Mouse (Mus musculus): Measurements from ENCODE around the gene Sec24c. TPM values are rescaled to one million over a fixed set of nuclear protein-coding genes. Genes with fewer than 3 reads are reported as not detected.

Gene Sec24c
- total RNA-seq, 2 experiments from 2014 or later: 102 to 109 TPM

- intact Hi-C loops (cut with DNase I): loop anchor here (10.0 kb wide), 1 partner anchor 291 kb away; no protein-coding TSS in a partner anchor
- DNase-seq (ENCODE audit: extremely low spot score in 1 of 2, low spot score in 2 of 2): peak; percentile 67 to 74
Measured at GRCm38 (mm10) chr14:20724043-20724442, 49.9 kb downstream of the Sec24c start.

GRCm38 (mm10) chr14:20725660-20726339, 51.7 kb downstream of the Sec24c start:
- intact Hi-C loops (cut with DNase I): loop anchor here (10.0 kb wide), 1 partner anchor 289 kb away; no protein-coding TSS in a partner anchor
- DNase-seq (ENCODE audit: extremely low spot score in 1 of 2, low spot score in 2 of 2): no peak

DNA sequence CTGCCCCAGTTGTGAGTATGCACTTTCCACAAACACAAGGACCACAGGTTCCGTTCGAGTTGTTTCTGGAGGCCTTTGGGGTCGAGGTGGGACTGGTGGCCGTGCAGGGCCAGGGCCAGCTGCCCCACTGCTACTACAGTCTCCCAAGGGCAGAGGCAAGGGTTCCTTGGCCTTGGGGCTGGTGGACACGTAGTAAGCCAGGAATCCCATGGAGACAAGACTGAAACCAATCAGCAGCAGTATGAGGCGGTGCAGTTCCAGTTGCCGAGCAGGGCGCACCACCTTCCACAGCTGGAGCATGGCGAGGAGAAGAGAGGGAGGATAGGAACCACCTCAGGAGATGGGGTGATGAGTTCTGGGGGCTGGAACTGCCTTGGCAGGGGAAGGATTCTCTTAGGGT, 55.8 kb downstream of the Sec24c start:
- intact Hi-C loops (cut with DNase I): loop anchor here (5.0 to 10.0 kb wide), 2 partner anchors 142 to 285 kb away; no protein-coding TSS in a partner anchor
- no peak for DNase-seq (ENCODE audit: extremely low spot score in 1 of 2, low spot score in 2 of 2)

DNA sequence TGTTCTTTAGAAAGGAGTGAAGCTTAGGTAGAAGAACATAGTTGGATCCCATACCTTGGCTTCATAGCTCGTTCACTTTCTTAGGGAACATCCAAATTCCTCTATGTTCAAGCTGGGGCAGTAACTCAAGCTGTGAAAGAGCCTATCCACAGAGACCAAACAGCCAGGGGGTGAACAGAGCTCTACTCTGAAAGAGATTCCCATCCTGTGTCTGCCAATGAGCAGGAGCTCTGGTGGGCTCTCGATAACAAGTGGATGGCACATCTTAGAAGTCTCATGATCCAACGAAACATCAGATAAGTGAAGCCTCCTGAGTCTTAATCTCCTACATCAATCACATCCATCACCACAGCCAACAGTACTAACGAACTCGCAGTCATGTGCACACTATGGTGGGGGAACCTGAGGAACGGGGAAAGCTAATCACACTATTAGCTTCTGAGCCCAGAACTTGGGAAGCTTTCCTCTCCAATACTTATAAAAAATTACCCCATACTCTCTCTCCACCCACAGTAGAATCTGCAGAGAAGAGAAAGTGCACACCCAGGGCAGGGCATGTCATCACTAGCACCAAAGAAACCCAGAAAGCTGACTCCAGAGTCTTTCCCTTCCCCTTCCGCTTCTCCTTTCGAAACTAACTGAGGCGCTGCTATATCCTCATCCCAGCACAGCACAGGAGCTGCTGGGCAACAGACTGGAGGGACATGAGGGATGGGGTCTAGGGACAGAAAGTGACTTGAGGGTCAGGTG, 56.9 kb downstream of the Sec24c start:
- intact Hi-C loops (cut with DNase I): loop anchor here (5.0 kb wide), 1 partner anchor 141 kb away; no protein-coding TSS in a partner anchor

GRCm38 (mm10) chr14:20733041-20733951, 59.2 kb downstream of the Sec24c start:
- intact Hi-C loops (cut with DNase I): loop anchor here (5.0 kb wide), 1 partner anchor 139 kb away; no protein-coding TSS in a partner anchor
- DNase-seq (ENCODE audit: extremely low spot score in 1 of 2, low spot score in 2 of 2): no peak

More for the DNA sequence above, 56.9 kb downstream of the Sec24c start:
- no peak for DNase-seq (ENCODE audit: extremely low spot score in 1 of 2, low spot score in 2 of 2)

- DNase-seq (ENCODE audit: extremely low spot score in 1 of 2, low spot score in 2 of 2): peak; percentile 75 to 93
- intact Hi-C loops (cut with DNase I): loop anchor here (5.0 kb wide), 1 partner anchor 138 kb away; no protein-coding TSS in a partner anchor
Measured at GRCm38 (mm10) chr14:20733952-20734774, 60.1 kb downstream of the Sec24c start, which contains the start of gene Ndst2. Gene Ndst2, minus strand, starts transcription at chr14:20734562.

DNA sequence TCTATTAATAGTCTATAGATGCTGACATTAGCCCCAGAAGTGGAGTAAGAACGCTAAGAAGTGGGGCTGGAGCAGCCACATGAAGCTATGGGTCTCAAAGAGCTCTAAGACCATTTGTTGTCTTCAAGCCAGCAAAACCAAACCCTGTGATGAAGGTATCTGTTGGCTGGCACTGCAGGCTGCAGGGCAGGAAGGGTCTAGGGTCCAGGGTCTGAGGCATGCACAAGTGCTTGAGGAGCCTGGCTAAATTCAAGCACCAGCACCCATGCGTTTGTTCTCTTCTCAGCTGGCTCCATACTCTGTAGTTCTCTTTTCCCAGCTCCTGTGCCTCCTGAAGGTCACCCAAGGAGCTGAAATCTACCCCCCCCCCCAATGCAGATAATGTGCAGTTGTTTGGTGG, 60.9 kb downstream of the Sec24c start:
- no peak for DNase-seq (ENCODE audit: extremely low spot score in 1 of 2, low spot score in 2 of 2)
- intact Hi-C loops (cut with DNase I): no loop called here

DNA sequence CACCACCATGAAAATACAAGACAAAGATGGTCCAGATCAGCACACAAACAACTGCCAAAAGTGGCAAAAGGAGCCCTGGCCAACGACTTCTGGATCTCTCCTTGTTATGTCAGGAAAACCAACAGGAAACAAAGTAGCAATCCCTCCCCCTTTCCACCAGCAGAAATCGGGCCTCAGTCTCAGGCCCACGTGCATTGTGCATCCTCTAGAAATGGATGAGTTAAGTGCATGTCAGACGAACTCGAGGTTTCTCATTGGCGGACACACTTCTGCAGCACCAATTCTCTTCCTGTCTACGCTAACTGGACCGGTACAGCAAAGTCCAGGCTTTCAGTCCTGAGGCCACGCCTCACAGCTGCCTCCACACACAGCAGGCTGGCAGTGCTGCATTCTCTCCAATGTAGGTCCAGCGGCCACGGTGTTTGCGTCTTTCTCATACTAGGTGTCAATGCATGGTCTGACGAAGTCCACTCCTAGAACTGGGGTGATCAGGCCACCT, 61.8 kb downstream of the Sec24c start:
- DNase-seq (ENCODE audit: extremely low spot score in 1 of 2, low spot score in 2 of 2): no peak
- intact Hi-C loops (cut with DNase I): no loop called here

DNA sequence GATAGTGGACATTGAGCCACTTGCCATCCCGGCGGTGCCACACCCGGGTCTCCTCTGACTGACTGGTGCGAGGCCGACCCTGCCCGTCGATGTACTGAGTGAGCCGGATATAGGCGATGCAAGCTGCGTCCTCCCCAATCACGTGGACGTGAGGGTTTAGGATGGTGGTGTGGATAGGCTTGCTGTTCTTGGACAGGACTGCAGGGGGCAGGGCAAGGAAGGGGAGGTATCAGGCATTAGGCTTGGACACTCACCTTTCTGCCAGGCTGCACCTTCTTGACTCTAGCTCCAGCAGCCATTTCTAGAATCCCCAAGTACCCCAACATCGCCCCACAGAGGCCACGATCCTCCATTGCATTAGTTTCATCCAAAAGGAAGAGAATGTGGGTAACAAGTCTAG, 63.2 kb downstream of the Sec24c start:
- peak in 1 of 2 experiments; percentile 77 for DNase-seq (ENCODE audit: extremely low spot score in 1 of 2, low spot score in 2 of 2)
- intact Hi-C loops (cut with DNase I): no loop called here

DNA sequence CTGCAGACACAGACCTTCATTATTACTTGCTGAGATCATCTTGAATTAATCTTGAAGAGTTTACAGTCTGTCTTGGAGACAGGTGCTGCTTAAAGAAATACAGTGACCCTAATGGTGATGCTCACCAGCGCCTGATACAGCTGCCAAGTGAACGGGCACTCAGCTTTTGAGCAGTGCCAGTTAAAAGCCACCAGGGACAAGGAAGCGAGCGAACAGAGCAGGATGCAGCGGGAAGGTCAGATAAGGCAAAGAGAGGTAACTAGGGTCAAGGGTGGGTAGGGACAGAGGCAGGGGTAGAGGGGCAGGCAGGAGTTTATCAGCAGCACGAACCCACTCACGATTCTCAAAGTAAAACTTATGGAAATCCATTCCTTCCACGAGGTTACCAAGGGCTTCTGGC, 64.4 kb downstream of the Sec24c start:
- intact Hi-C loops (cut with DNase I): no loop called here
- DNase-seq (ENCODE audit: extremely low spot score in 1 of 2, low spot score in 2 of 2): no peak

- DNase-seq (ENCODE audit: extremely low spot score in 1 of 2, low spot score in 2 of 2): no peak
- intact Hi-C loops (cut with DNase I): loop anchor here (10.0 kb wide), 1 partner anchor 284 kb away; no protein-coding TSS in a partner anchor
Measured at GRCm38 (mm10) chr14:20741301-20741700, 67.2 kb downstream of the Sec24c start.

DNA sequence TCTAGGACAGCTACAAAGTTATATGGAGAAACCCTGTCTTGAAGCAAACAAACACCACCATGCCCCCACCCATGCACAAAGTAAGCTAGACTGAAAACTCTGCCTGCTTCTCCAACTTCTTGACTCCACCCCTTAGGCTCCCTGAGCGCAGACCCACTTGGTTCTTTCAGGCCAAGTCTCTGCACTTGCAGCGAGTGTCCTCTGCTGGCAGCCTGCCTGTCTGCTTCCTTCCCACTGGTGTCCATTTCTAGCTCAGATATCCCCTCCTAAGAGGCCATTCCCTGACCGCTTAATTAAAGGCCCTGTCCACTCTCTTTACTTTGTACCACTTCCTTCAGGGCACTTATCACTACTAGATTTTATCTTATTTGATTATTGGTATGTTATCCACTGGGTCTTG, 69.5 kb downstream of the Sec24c start:
- intact Hi-C loops (cut with DNase I): loop anchor here (10.0 kb wide), 1 partner anchor 281 kb away; no protein-coding TSS in a partner anchor
- no peak for DNase-seq (ENCODE audit: extremely low spot score in 1 of 2, low spot score in 2 of 2)

Small RNAs within 50 kb of the gene (microRNA-seq; reads per million reads assigned to microRNA genes)
- gene Mir6946: 1.1 reads per million

Other genes with a start within 250 kb of the Sec24c start
- 1 to 10 TPM; 2.5 to 3.0 TPM for gene Cfap70, start 222.1 kb upstream of the Sec24c start, total RNA-seq (2021)
- 10 to 100 TPM; 50.6 to 52.6 TPM for gene Anxa7, start 194.2 kb upstream of the Sec24c start, total RNA-seq (2021)
- gene Mss51, start 177.4 kb upstream of the Sec24c start, total RNA-seq (2021): 1 to 10 TPM in 1 of 2 experiments, under 1 TPM in 1; 0.97 to 1.1 TPM
- 100 to 1,000 TPM; 434 TPM for gene Ppp3cb, start 127.7 kb upstream of the Sec24c start, total RNA-seq (2021)
- 10 to 100 TPM; 21.2 to 29.3 TPM for gene Usp54, start 33.2 kb upstream of the Sec24c start, total RNA-seq (2021)
- not detected for gene Myoz1, start 17.8 kb upstream of the Sec24c start, total RNA-seq (2021)
- under 1 TPM; 0.36 to 0.73 TPM for gene Synpo2l, start 6.0 kb upstream of the Sec24c start, total RNA-seq (2021)
- gene Fut11, start 20.7 kb downstream of the Sec24c start, total RNA-seq (2021): 10 to 100 TPM; 19.6 to 20.3 TPM
- gene Chchd1, start 28.7 kb downstream of the Sec24c start, total RNA-seq (2021): 10 to 100 TPM; 61.3 to 67.0 TPM
- gene Zswim8, start 33.2 kb downstream of the Sec24c start, total RNA-seq (2021): 100 to 1,000 TPM; 134 to 138 TPM
- gene Ndst2, start 60.3 kb downstream of the Sec24c start, total RNA-seq (2021): 10 to 100 TPM; 17.3 to 21.8 TPM
- 100 to 1,000 TPM; 255 to 269 TPM for gene Camk2g, start 119.8 kb downstream of the Sec24c start, total RNA-seq (2021)
- 1 to 10 TPM; 3.4 to 4.2 TPM for gene Plau, start 162.4 kb downstream of the Sec24c start, total RNA-seq (2021)